Mouse (Mus musculus) brain, embryonic 14.5 days (tissue): ENCODE measurements around the gene Pdpn.

ENCODE experiments used
- CTCF ChIP-seq: fragments of 200-500 bp; IDR thresholded peaks from 2 replicates; pipeline ENCODE4 v1.5.1; 2012; ENCODE audit warnings: inconsistent platforms, mild to moderate bottlenecking, moderate library complexity, borderline replicate concordance; ENCODE audit not compliant: insufficient read depth, insufficient read length; ENCODE audit errors: extremely low read depth
- POLR2A ChIP-seq: fragments of 200-500 bp; IDR thresholded peaks from 2 replicates; pipeline ENCODE4 v1.6.1; 2012; ENCODE audit warnings: mild to moderate bottlenecking, inconsistent platforms, borderline replicate concordance; ENCODE audit not compliant: poor library complexity, insufficient read depth, insufficient read length, severe bottlenecking; ENCODE audit errors: extremely low read depth

GRCm38 (mm10) chr4:143253356-143253755, 46.0 kb downstream of the Pdpn start:
- TF ChIP-seq CTCF: no peak
- TF ChIP-seq POLR2A: no peak
